Mouse (Mus musculus): Measurements from ENCODE around the gene Icos.

- TF ChIP-seq FLI1 (IDR thresholded peaks at IDR 0.05; ENCODE audit: low read length) (no peak), GATA1 (IDR thresholded peaks at IDR 0.05; ENCODE audit: borderline replicate concordance, low read length) (no peak)
Observed at GRCm38 (mm10) chr1:61001786-61002354, 24.1 kb downstream of the Icos start.
